Mouse (Mus musculus) forebrain, embryonic 13.5 days (tissue): Measurements from ENCODE around the gene AC140267.1. TPM values are rescaled to one million over a fixed set of nuclear protein-coding genes. Genes with fewer than 3 reads are reported as not detected.

ENCODE experiments used
- ATAC-seq: fragments of 200-750 bp; cut with Nextera tagmentation; 2 replicates; pipeline ENCODE4 v1.8.0; 2017
- H3K27ac ChIP-seq: fragments of 300-500 bp; sonication (generic); 2 replicates; pipeline ENCODE4 v1.5.1; 2015; ENCODE audit warnings: inconsistent platforms, mild to moderate bottlenecking, moderate library complexity
- H3K27me3 ChIP-seq: fragments of 300-500 bp; sonication (generic); 2 replicates; pipeline ENCODE4 v1.6.1; 2015; ENCODE audit warnings: mild to moderate bottlenecking, inconsistent platforms
- H3K36me3 ChIP-seq: fragments of 300-500 bp; sonication (generic); 2 replicates; pipeline ENCODE4 v1.6.1; 2015; ENCODE audit warnings: mild to moderate bottlenecking, inconsistent platforms; ENCODE audit not compliant: poor library complexity, severe bottlenecking
- H3K4me1 ChIP-seq: fragments of 300-500 bp; sonication (generic); 2 replicates; pipeline ENCODE4 v1.6.1; 2015; ENCODE audit warnings: inconsistent platforms
- H3K4me2 ChIP-seq: fragments of 300-500 bp; sonication (generic); 2 replicates; pipeline ENCODE4 v1.6.1; 2015; ENCODE audit warnings: inconsistent platforms, mild to moderate bottlenecking, moderate library complexity
- H3K4me3 ChIP-seq: fragments of 300-500 bp; sonication (generic); 2 replicates; pipeline ENCODE4 v1.5.1; 2015; ENCODE audit warnings: mild to moderate bottlenecking, inconsistent platforms
- H3K9ac ChIP-seq: fragments of 300-500 bp; sonication (generic); 2 replicates; pipeline ENCODE4 v1.6.1; 2015; ENCODE audit warnings: mild to moderate bottlenecking, inconsistent platforms
- H3K9me3 ChIP-seq: fragments of 300-500 bp; sonication (generic); replicated peaks from 2 replicates; pipeline ENCODE4 v1.6.1; 2016; ENCODE audit warnings: inconsistent platforms
- WGBS: fragments of 180-500 bp; shearing (Covaris S2); methylation state at CpG from one replicate; pipeline ENCODE4 v1.1.7; 2015; 5-methylcytosine and 5-hydroxymethylcytosine counted together
- polyA plus RNA-seq: library from polyadenylated mRNA; unstranded; fragments of >200 nt; fragmentation: Nextera tagmentation; extraction: Ambion mirVana; gene quantifications from 2 replicates; pipeline ENCODE4 v1.2.1, GENCODE M21; 2015

The AC140267.1 gene
- polyA plus RNA-seq, 1 experiment from 2014 or later = 2.7 TPM

DNA sequence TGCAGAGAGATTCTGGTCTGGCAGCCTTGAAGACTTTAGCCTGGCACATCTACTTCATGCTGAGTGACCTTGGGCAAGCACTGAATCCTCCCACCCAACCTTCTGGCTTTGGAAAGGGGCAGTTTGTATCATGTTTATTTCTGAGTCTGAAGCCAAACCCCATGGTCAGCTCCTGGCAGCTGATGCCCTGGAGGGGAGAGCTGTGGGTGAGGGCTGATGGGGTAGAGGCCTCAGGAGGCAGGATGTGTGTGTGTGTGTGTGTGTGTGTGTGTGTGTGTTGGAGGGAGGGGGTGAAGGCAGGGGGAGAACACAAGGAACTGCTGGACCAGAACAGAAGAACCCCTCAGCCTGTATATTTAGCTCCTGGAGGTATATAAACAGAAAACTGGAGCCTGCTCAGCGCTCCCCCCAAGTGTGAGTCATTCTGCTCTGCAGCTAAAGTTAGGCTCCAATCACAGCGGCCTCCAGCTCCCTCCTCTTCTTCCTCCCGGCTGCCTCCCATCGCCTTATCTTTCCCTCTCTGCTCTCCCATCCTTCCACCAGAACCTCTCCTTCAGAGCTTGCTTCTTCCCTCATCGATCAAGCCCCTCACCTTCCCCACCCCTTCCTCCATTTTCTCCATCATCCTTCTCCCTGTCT, 42.6 kb downstream of the AC140267.1 start:
- 78% methylated on average over 5 of the region's 5 CpGs for WGBS
- H3K27me3 ChIP-seq = peaks cover 37% of the 10 kb centered on the region; the same call in 1 of the 2 replicates
- no peak overlapping the region for H3K4me3 ChIP-seq
- H3K27ac ChIP-seq = no peak overlapping the region
- no peaks in the 10 kb centered on the region for H3K36me3 ChIP-seq
- H3K9me3 ChIP-seq = no peaks in the 10 kb centered on the region
- no peak overlapping the region for H3K4me2 ChIP-seq
- ATAC-seq = no peak
- peaks cover 4% of the 10 kb centered on the region; the same call in 1 of the 2 replicates for H3K4me1 ChIP-seq
- H3K9ac ChIP-seq = no peak overlapping the region

DNA sequence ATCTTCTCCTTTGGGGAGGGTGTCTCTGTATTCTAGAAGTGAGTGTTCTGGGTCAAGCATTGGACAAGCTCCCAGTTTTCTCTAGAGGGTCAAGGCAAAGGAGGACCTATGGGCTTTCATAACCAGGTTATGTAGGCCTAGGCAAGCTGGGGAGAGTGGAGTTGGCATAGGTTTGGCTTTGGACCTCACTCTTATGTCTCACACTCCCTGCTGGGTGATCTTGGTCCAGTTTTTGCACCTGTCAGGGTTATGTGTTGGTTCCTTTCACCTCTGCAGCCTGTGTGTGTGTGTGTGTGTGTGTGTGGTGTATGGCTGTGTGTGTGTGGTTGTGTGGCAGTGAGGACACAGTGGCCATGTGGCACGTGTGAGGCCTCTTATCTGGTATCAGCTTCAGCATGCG, 43.4 kb downstream of the AC140267.1 start:
- ATAC-seq = no peak
- no peaks in the 10 kb centered on the region for H3K9me3 ChIP-seq
- H3K27me3 ChIP-seq = peaks cover 35% of the 10 kb centered on the region; the same call in 1 of the 2 replicates
- no peak overlapping the region for H3K4me3 ChIP-seq
- WGBS = 92% methylated on average over 2 of the region's 2 CpGs
- peaks cover 4% of the 10 kb centered on the region; the same call in 1 of the 2 replicates for H3K4me1 ChIP-seq
- no peaks in the 10 kb centered on the region for H3K36me3 ChIP-seq
- no peak overlapping the region for H3K4me2 ChIP-seq
- H3K27ac ChIP-seq = no peak overlapping the region
- H3K9ac ChIP-seq = no peak overlapping the region

- no peak for ATAC-seq
- WGBS = 16% methylated on average over 6 of the region's 6 CpGs
- H3K4me3 ChIP-seq = no peak overlapping the region
- H3K4me1 ChIP-seq = peaks cover 4% of the 10 kb centered on the region; the same call in 1 of the 2 replicates
- H3K4me2 ChIP-seq = no peak overlapping the region
- peaks cover 45% of the 10 kb centered on the region for H3K27me3 ChIP-seq
- no peaks in the 10 kb centered on the region for H3K9me3 ChIP-seq
- no peak overlapping the region for H3K9ac ChIP-seq
- H3K36me3 ChIP-seq = no peaks in the 10 kb centered on the region
- no peak overlapping the region for H3K27ac ChIP-seq
These were observed 45.0 kb downstream of the AC140267.1 start for GRCm38 (mm10) chr15:80280646-80281045.

Other genes starting within 250 kb of the AC140267.1 start
- gene Pdgfb, start 220.9 kb upstream of the AC140267.1 start, polyA plus RNA-seq = 1.9 and 2.1 TPM in 2 replicates
- gene Syngr1, start 144.5 kb upstream of the AC140267.1 start, polyA plus RNA-seq = 21.5 and 22.8 TPM in 2 replicates
- 733 and 735 TPM in 2 replicates for gene Rpl3, start 144.0 kb upstream of the AC140267.1 start, polyA plus RNA-seq
- gene Tab1, start 102.7 kb upstream of the AC140267.1 start, polyA plus RNA-seq = 36.6 and 42.4 TPM in 2 replicates
- 7.3 and 7.8 TPM in 2 replicates for gene Mgat3, start 62.1 kb upstream of the AC140267.1 start, polyA plus RNA-seq
- gene Mief1, start 1.8 kb upstream of the AC140267.1 start, polyA plus RNA-seq = 39.6 and 40.3 TPM in 2 replicates
- 129 and 138 TPM in 2 replicates for gene Atf4, start 19.3 kb downstream of the AC140267.1 start, polyA plus RNA-seq
- 62.0 and 63.8 TPM in 2 replicates for gene Rps19bp1, start 28.5 kb downstream of the AC140267.1 start, polyA plus RNA-seq
- 0.25 and 0.39 TPM in 2 replicates for gene Cacna1i, start 51.4 kb downstream of the AC140267.1 start, polyA plus RNA-seq